Mouse (Mus musculus): ENCODE data around the gene Tceal9. TPM values are rescaled to one million over a fixed set of nuclear protein-coding genes. Genes with fewer than 3 reads are reported as not detected.

Tceal9 gene
- polyA plus RNA-seq (2017; shearing (Covaris generic)), result 10 to 100 TPM; 35.3 to 55.3 TPM

GRCm38 (mm10) chrX:136244574-136245229 is at the start of gene Tceal9:
Gene Tceal9, plus strand, starts transcription at chrX:136245079.

GRCm38 (mm10) chrX:136203664-136204066 is 41.2 kb upstream of the Tceal9 start, which contains the start of gene Tceal5:
Gene Tceal5, minus strand, starts transcription at chrX:136203876.

GRCm38 (mm10) chrX:136214729-136215677 is 29.9 kb upstream of the Tceal9 start, which contains the start of the genes Tceal7 and Bex1:
Gene Tceal7, plus strand, starts transcription at chrX:136214779.
Gene Bex1, minus strand, starts transcription at chrX:136215513.

GRCm38 (mm10) chrX:136269743-136270392 is 25.0 kb downstream of the Tceal9 start, which contains the start of gene Bex3:
Gene Bex3, plus strand, starts transcription at chrX:136270253.

Other genes starting within 250 kb of the Tceal9 start
- not detected for gene Arxes1, start 211.7 kb upstream of the Tceal9 start, polyA plus RNA-seq (2017; shearing (Covaris generic))
- gene Bex2, start 176.8 kb upstream of the Tceal9 start, polyA plus RNA-seq (2017; shearing (Covaris generic)), result under 1 TPM; 0.38 to 0.60 TPM
- gene Nxf3, start 159.8 kb upstream of the Tceal9 start, polyA plus RNA-seq (2017; shearing (Covaris generic)), result under 1 TPM in 1 of 2 experiments, not detected in 1; 0.07 TPM
- gene Bex4, start 106.1 kb upstream of the Tceal9 start, polyA plus RNA-seq (2017; shearing (Covaris generic)), result 1 to 10 TPM in 1 of 2 experiments, not detected in 1; 1.5 TPM
- 1 to 10 TPM; 1.1 to 2.7 TPM for gene Tceal8, start 72.7 kb upstream of the Tceal9 start, polyA plus RNA-seq (2017; shearing (Covaris generic))
- gene Tceal5, start 41.2 kb upstream of the Tceal9 start, polyA plus RNA-seq (2017; shearing (Covaris generic)), result not detected
- gene Tceal7, start 30.3 kb upstream of the Tceal9 start, polyA plus RNA-seq (2017; shearing (Covaris generic)), result not detected
- under 1 TPM in 1 of 2 experiments, not detected in 1; 0.60 TPM for gene Bex1, start 29.6 kb upstream of the Tceal9 start, polyA plus RNA-seq (2017; shearing (Covaris generic))
- gene Bex3, start 25.2 kb downstream of the Tceal9 start, polyA plus RNA-seq (2017; shearing (Covaris generic)), result 10 to 100 TPM; 93.0 to 94.3 TPM

Measured in activated CD4-positive, CD25-positive, alpha-beta regulatory T cell (primary cell).